Mouse (Mus musculus) brain, embryonic 14.5 days (tissue): ENCODE results near the gene Usp29. TPM values are rescaled to one million over a fixed set of nuclear protein-coding genes. Genes with fewer than 3 reads are reported as not detected.
"Not testable (repeated sequence)": the region's sequence is repeated elsewhere in the genome, so short reads cannot be mapped to it uniquely, and the experiment has no call there.

ENCODE experiments used
- DNase-seq: peaks from one replicate; pipeline ENCODE4 v3.0.0-alpha.2; 2011; ENCODE audit warnings: low read depth
- CTCF ChIP-seq: fragments of 200-500 bp; IDR thresholded peaks from 2 replicates; pipeline ENCODE4 v1.5.1; 2012; ENCODE audit warnings: inconsistent platforms, mild to moderate bottlenecking, moderate library complexity, borderline replicate concordance; ENCODE audit not compliant: insufficient read depth, insufficient read length; ENCODE audit errors: extremely low read depth
- POLR2A ChIP-seq: fragments of 200-500 bp; IDR thresholded peaks from 2 replicates; pipeline ENCODE4 v1.6.1; 2012; ENCODE audit warnings: mild to moderate bottlenecking, inconsistent platforms, borderline replicate concordance; ENCODE audit not compliant: poor library complexity, insufficient read depth, insufficient read length, severe bottlenecking; ENCODE audit errors: extremely low read depth
- polyA plus RNA-seq: library from polyadenylated mRNA; depleted of rRNA; stranded (reverse); fragments of >200 nt; gene quantifications from 2 replicates; pipeline ENCODE4 v1.2.3, GENCODE M21; 2012; rRNA removed

The Usp29 gene
- polyA plus RNA-seq, 1 experiment, result 38.4 TPM

GRCm38 (mm10) chr7:6929286-6929685 is 198.9 kb downstream of the Usp29 start:
- TF ChIP-seq POLR2A (no peak), CTCF (no peak)
- no peak for DNase-seq

GRCm38 (mm10) chr7:6934741-6935140 is 204.4 kb downstream of the Usp29 start:
- DNase-seq, result no peak
- TF ChIP-seq CTCF (no peak), POLR2A (no peak)

- TF ChIP-seq POLR2A (no peak), CTCF (peak; percentile 83)
- peak; percentile 93 for DNase-seq
Observed at GRCm38 (mm10) chr7:6937040-6937439, 206.7 kb downstream of the Usp29 start.

- DNase-seq, result peak; percentile 67
- TF ChIP-seq CTCF (peak; percentile 71; the same call in 1 of the 2 replicates), POLR2A (no peak)
Observed at GRCm38 (mm10) chr7:6940761-6941231, 210.4 kb downstream of the Usp29 start.

GRCm38 (mm10) chr7:6948061-6948460 is 217.7 kb downstream of the Usp29 start:
- DNase-seq, result not testable (repeated sequence)

GRCm38 (mm10) chr7:6956576-6956975 is 226.2 kb downstream of the Usp29 start:
- no peak for DNase-seq
- TF ChIP-seq POLR2A (no peak), CTCF (no peak)

- no peak for DNase-seq
- TF ChIP-seq CTCF, result no peak
- no peak for TF ChIP-seq POLR2A
Observed at GRCm38 (mm10) chr7:6958574-6958973, 228.2 kb downstream of the Usp29 start.

GRCm38 (mm10) chr7:6973566-6973965 is 243.2 kb downstream of the Usp29 start:
- no peak for TF ChIP-seq POLR2A
- TF ChIP-seq CTCF, result no peak
- no peak for DNase-seq

GRCm38 (mm10) chr7:6976890-6977289 is 246.5 kb downstream of the Usp29 start:
- no peak for DNase-seq
- TF ChIP-seq CTCF (no peak), POLR2A (no peak)

- DNase-seq, result not testable (repeated sequence)
Observed at GRCm38 (mm10) chr7:6995251-6995650, 264.9 kb downstream of the Usp29 start, which contains the start of gene Aurkc. Gene Aurkc, plus strand, starts transcription at chr7:6995300.

GRCm38 (mm10) chr7:6998914-6999313 is 268.5 kb downstream of the Usp29 start:
- DNase-seq, result not testable (repeated sequence)

GRCm38 (mm10) chr7:7005441-7005840 is 275.1 kb downstream of the Usp29 start:
- not testable (repeated sequence) for DNase-seq

Other genes with a start within 250 kb of the Usp29 start
- gene Olfr5, start 243.6 kb upstream of the Usp29 start, polyA plus RNA-seq, result not detected in 2 replicates
- gene Olfr1347, start 230.8 kb upstream of the Usp29 start, polyA plus RNA-seq, result not detected in 2 replicates
- gene Olfr1348, start 221.8 kb upstream of the Usp29 start, polyA plus RNA-seq, result not detected in 2 replicates
- gene Olfr1349, start 207.6 kb upstream of the Usp29 start, polyA plus RNA-seq, result 0.04 and 0.07 TPM in 2 replicates
- gene Olfr1350, start 165.7 kb upstream of the Usp29 start, polyA plus RNA-seq, result not detected in 2 replicates
- 13.2 and 18.1 TPM in 2 replicates for gene Zim1, start 34.1 kb upstream of the Usp29 start, polyA plus RNA-seq
- gene Peg3, start 147 bp upstream of the Usp29 start, polyA plus RNA-seq, result 58.8 and 88.4 TPM in 2 replicates